Mouse (Mus musculus) cortical plate, adult 2 months (tissue): ENCODE results near the gene Tardbp. TPM values are rescaled to one million over a fixed set of nuclear protein-coding genes. Genes with fewer than 3 reads are reported as not detected.
A peak's percentile ranks its signal among the peaks of the same experiment; 100 is the strongest.

Experiments used
- H3K27ac ChIP-seq: fragments of 200-500 bp; 2 replicates; pipeline ENCODE4 v1.5.1; 2012; ENCODE audit warnings: low read length, control low read depth, inconsistent platforms; ENCODE audit not compliant: insufficient read depth
- H3K4me1 ChIP-seq: fragments of 200-500 bp; 2 replicates; pipeline ENCODE4 v1.6.1; 2011; ENCODE audit warnings: low read length; ENCODE audit not compliant: control insufficient read depth, insufficient read depth
- H3K4me3 ChIP-seq: fragments of 200-500 bp; 2 replicates; pipeline ENCODE4 v1.5.1; 2011; ENCODE audit warnings: mild to moderate bottlenecking, low read length, control low read depth; ENCODE audit not compliant: insufficient read depth
- CTCF ChIP-seq: fragments of 200-500 bp; IDR thresholded peaks from 2 replicates; pipeline ENCODE4 v1.5.1; 2011; ENCODE audit warnings: mild to moderate bottlenecking, control low read depth, low read length; ENCODE audit not compliant: insufficient read depth; ENCODE audit errors: extremely low read depth
- POLR2A ChIP-seq: fragments of 200-500 bp; IDR thresholded peaks from 2 replicates; pipeline ENCODE4 v1.6.1; 2011; ENCODE audit warnings: mild to moderate bottlenecking, low read length, control low read depth; ENCODE audit not compliant: insufficient read depth; ENCODE audit errors: extremely low read depth
- polyA plus RNA-seq: library from polyadenylated mRNA; depleted of rRNA; stranded (reverse); fragments of >200 nt; gene quantifications from 2 replicates; pipeline ENCODE4 v1.2.3, GENCODE M21; 2012; rRNA removed

Gene Tardbp
- polyA plus RNA-seq: 235 and 271 TPM in 2 replicates

DNA sequence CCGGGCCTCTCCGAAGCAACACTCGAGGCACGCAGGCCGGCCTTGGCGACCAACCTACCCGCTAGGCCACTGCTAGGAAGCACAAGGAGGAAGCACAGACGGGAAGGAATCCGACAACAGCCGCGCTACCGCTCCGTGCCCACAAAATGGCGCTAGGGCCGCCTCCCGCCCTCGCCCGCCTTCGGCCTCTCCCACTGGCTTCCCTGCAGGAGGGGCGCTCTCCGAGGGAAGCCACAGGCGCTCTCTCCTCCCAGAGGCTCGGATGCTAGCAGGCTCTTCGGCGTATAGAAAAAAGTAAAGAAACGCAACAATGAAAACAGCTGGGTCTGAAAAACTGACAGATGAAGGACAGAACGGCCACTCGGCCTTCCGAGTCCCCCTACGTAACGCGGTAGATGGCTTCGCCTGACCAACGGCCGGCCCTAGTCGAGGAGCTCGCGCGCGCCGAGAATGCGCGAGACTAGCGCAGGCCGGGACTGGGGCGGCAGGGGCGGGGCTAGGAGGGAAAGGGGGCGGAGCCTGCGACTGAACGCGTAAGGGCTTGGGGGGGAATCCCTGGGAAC lies at the start of gene Tardbp:
Tardbp (minus strand) TSS at position 397 of the 563 bp plus-strand sequence.
- Histone ChIP-seq H3K27ac (peak within 1 kb of the TSS; percentile 81), H3K4me3 (peak within 1 kb of the TSS; percentile 59), H3K4me1 (peaks cover 3% of the 10 kb centered on the region)
- TF ChIP-seq CTCF (no peak), POLR2A (peak; percentile 95)

GRCm38 (mm10) chr4:148676188-148676960 lies 49.6 kb upstream of the Tardbp start:
- Histone ChIP-seq H3K4me1 (no peaks in the 10 kb centered on the region), H3K4me3 (no peak overlapping the region), H3K27ac (no peak overlapping the region)
- TF ChIP-seq POLR2A (no peak), CTCF (no peak)

DNA sequence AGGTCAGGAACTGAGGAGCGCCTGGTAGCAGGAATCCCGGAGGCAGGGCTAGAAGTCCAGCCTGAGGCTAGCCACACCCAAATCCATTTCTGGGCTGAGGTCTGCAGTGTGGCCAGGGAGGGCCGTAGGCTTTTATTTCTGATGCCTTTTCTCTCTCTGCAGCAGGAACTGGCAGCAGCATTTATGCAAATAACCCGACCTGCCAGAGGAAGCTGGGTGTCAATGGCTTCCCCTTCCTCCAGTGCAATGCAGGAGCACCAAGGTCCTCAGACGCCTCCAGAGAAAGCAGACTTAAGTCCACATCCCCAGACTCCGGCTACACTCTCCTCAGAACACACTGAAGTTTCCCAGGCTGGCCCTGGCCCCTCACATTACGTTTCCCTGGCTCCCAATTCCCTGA lies 48.2 kb upstream of the Tardbp start:
- Histone ChIP-seq H3K4me3 (no peak overlapping the region), H3K27ac (no peak overlapping the region), H3K4me1 (no peaks in the 10 kb centered on the region)
- no peak for TF ChIP-seq POLR2A
- no peak for TF ChIP-seq CTCF

DNA sequence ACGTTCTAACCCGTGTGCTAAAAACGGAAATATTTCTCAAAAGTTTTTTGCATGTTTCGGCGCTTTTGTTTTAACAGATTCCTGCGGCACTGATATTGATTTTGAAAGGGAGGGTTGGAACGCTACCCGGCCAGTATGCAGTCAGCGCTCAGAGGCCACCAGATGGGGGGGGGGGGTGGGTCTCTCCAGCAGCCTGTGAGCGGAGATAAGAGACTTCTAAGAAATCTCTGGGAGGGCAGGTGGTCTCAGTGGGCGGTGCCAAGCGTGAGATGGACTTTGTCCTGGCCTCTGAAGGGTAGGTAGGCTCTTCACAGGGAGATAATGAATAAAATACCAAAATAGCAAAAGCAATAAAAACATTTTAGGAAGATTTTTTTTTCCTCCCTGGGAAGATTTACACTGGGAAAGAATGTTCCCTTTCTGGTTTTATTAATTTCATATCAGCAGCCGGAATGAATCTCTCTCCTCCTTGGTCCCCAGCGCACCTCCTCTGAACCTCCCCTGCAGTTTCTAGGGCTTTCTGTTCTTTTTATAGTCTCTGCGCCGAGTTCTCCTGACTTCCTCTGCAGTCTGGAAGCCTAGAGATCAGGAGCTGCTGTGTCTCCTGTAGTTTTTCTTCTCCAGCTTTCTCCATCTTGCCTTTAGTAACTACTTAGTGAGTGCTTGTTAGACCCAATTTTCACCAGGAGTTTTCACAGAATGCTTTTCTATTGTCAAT lies 44.6 kb upstream of the Tardbp start:
- H3K4me1 ChIP-seq: no peaks in the 10 kb centered on the region
- no peak overlapping the region for H3K4me3 ChIP-seq
- H3K27ac ChIP-seq: no peak overlapping the region
- TF ChIP-seq POLR2A (no peak), CTCF (no peak)

- H3K27ac ChIP-seq: no peak overlapping the region
- TF ChIP-seq CTCF: no peak
- TF ChIP-seq POLR2A: no peak
- H3K4me1 ChIP-seq: no peaks in the 10 kb centered on the region
- H3K4me3 ChIP-seq: no peak overlapping the region
These were observed 40.4 kb upstream of the Tardbp start for GRCm38 (mm10) chr4:148667006-148667755.

DNA sequence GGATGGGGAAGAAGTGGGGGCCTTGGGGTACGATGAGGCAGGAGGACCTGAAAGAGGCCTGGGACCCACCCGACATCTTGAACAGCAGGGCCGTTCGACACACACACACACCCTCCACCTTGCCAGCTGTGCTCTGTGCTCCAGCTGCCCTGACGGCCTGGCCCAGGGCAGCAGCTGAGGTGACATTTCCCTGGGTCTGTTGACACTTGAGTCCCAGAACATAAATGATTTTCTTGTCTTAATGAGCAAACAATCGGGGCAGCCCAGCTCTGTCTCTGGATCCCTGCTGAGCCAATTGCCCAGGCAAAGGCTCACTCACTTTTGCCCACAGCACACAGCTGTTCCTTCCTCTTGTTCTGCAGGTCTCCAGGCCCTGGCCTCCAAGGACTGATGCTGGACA lies 37.2 kb upstream of the Tardbp start:
- TF ChIP-seq CTCF (no peak), POLR2A (no peak)
- Histone ChIP-seq H3K4me1 (no peaks in the 10 kb centered on the region), H3K27ac (no peak overlapping the region), H3K4me3 (no peak overlapping the region)

- no peak overlapping the region for H3K4me3 ChIP-seq
- no peaks in the 10 kb centered on the region for H3K4me1 ChIP-seq
- TF ChIP-seq POLR2A (no peak), CTCF (no peak)
These were observed 36.5 kb upstream of the Tardbp start for GRCm38 (mm10) chr4:148663326-148663725.

DNA sequence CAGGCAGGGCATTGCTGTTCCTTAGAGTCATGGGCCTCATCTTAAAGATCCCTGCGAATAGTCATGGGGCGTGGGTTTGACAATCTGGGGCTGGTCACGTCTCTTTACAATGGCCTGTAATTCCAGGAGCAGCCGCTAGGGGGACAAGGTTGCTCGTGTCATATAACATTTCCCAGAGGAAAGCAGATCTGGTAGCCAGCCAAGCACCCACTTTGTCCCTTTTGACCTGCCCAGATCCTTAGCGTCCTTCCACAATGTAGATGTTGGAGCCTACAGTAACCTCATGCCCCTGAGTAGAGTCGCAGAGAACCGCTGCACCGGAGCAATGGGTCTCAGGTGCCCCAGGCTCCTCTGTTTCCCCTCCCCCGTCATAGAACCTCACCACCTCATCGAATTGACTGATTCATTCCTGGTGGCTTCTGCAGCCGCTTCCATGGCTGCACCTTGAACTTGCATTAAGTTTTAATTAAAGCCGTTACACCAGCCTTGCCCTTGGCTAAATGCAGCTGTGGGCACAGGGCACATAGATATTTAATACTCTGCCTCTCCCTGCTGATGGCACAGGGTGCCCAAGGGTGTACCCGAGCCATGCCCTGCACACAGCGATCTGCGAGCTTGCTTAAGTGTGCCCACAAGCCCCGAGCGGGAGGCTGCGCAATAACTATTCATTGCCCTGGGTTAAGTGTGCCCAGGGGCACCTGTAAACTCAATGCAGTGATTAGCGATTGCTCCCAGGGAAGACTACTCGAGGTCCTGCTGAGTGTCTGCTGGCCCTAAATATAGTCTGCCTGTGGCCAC lies 35.5 kb upstream of the Tardbp start:
- no peak for TF ChIP-seq POLR2A
- peak; percentile 66 for TF ChIP-seq CTCF
- H3K4me3 ChIP-seq: no peak overlapping the region
- no peak overlapping the region for H3K27ac ChIP-seq
- H3K4me1 ChIP-seq: no peaks in the 10 kb centered on the region

More at GRCm38 (mm10) chr4:148663326-148663725, 36.5 kb upstream of the Tardbp start:
- no peak overlapping the region for H3K27ac ChIP-seq
